Mouse (Mus musculus) olfactory bulb, adult 2 months (tissue): ENCODE results near the gene Srgap2.

Experiments
- CTCF ChIP-seq: fragments of 200-500 bp; IDR thresholded peaks from 2 replicates; pipeline ENCODE4 v1.5.1; 2012; ENCODE audit warnings: low read depth, mild to moderate bottlenecking, low read length, moderate library complexity; ENCODE audit not compliant: insufficient read depth
- POLR2A ChIP-seq: fragments of 200-500 bp; IDR thresholded peaks from 2 replicates; pipeline ENCODE4 v1.6.1; 2012; ENCODE audit warnings: mild to moderate bottlenecking, low read depth, low read length, moderate library complexity; ENCODE audit not compliant: insufficient read depth

DNA sequence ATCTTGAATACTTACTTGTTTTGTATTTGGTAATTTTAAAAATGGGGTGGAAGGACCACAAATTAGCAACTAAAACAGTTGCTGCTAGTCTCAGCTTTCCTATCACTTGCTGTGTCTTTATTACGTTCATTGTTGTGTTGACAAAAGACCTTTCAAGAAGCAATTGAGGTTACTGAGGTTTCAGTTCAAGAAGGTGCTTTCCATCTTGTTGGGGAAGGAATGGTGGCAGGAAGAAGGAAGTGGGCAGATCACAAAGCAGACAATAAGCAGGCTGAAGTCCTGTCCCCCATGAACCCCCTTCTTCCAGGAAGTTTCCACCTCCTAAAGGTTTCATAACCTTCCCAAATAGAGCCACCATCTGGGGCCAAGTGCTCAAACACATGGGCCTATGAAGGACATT lies 161.3 kb downstream of the Srgap2 start:
- TF ChIP-seq CTCF, result no peak
- no peak for TF ChIP-seq POLR2A
